Mouse (Mus musculus) heart, postnatal 14 days (tissue): ENCODE data around the gene Acer2. TPM values are rescaled to one million over a fixed set of nuclear protein-coding genes. Genes with fewer than 3 reads are reported as not detected.
A peak's percentile ranks its signal among the peaks of the same experiment; 100 is the strongest.
"Not testable (repeated sequence)": the region's sequence is repeated elsewhere in the genome, so short reads cannot be mapped to it uniquely, and the experiment has no call there.

Experiments
- DNase-seq, 2 experiments: peaks; one replicate each; pipeline ENCODE4 v3.0.0; 2021 to 2022
- intact Hi-C: fragments of 180-260 bp; cut with DNase I; formaldehyde crosslinking; loops from one replicate; pipeline ENCODE4 v1.15.1; 2025
- long read RNA-seq, 2 experiments: library from polyadenylated mRNA; stranded (forward); transcript quantifications; one replicate each; pipeline ENCODE4 v2.0.0; 2021
- total RNA-seq, 2 experiments: library from RNA; stranded (reverse); gene quantifications; 2 replicates each; pipeline ENCODE4 v1.2.3; 2021

Gene Acer2
- total RNA-seq: 10 to 100 TPM; 21.4 to 26.9 TPM
- long read RNA-seq, experiment 1, full-length matches to known transcripts: 11 of 19 reads
- long read RNA-seq, experiment 1, partial matches to known transcripts: 4 of 19 reads
- long read RNA-seq, experiment 1, other reads (novel, unspliced or antisense): 4 of 19 reads
- long read RNA-seq, experiment 2, full-length matches to known transcripts: 8 of 15 reads
- long read RNA-seq, experiment 2, partial matches to known transcripts: 1 of 15 reads
- long read RNA-seq, experiment 2, other reads (novel, unspliced or antisense): 6 of 15 reads

- peak; percentile 97 for DNase-seq
- intact Hi-C loops: loop anchor here (2.0 kb wide), 1 partner anchor 15 kb away; no protein-coding TSS in a partner anchor
Measured at GRCm38 (mm10) chr4:86874146-86874847, at the start of gene Acer2. Gene Acer2 (plus strand): TSS chr4:86874396.

DNA sequence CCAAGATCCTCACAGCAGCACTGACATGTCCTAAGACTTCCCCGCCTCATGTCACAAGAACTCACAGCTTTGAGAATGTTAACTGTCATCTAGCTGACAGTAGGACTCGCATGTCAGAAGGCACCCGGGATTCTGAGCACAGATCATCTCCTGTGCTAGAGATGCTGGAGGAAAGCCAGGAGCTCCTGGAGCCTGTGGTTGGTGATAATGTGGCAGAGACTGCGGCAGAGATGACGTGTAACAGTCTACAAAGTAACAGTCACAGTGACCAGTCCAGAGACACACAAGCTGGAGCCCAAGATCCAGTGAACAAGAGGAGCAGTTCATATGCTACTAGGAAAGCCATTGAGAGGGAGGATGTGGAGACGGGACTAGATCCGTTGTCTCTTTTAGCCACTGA lies 49.1 kb upstream of the Acer2 start:
- no peak for DNase-seq

DNA sequence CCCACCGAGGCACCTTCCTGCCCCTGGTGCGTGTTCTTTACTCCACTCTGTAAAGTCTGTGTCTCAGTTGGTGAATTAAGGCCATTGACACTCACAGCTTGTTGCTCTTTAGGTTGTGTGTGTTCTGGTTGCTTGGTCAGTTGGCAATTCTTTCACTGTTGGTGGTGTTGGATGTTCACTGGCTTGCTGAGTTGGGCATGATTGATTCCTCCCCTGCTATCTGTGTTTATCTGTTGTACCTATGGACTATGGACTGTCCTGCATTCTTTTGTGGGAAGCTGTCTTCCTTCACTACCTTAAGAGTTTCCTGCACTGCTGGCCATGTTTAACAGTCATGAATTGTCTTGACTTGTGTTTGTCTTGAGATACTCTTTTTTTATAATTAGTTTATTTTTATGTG lies 42.3 kb upstream of the Acer2 start:
- intact Hi-C loops: no loop called here
- DNase-seq: no peak

More for the DNA sequence above, 49.1 kb upstream of the Acer2 start:
- intact Hi-C loops: no loop called here

DNA sequence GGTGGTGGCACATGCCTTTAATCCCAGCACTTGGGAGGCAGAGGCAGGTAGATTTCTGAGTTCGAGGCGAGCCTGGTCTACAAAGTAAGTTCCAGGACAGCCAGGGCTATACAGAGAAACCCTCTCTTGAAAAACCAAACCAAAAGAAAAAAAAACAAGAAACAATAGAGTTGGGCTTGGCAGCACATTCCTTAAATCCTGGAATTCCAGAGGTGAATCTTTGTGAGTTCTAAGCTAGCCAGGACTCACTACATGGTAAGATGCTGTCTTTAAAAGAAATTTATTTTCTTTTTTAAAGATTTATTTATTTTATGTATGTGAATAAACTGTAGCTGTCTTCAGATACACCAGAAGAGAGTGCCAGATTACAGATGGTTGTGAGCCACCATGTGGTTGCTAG lies 33.1 kb upstream of the Acer2 start:
- intact Hi-C loops, DNase-seq: not testable (repeated sequence)

DNA sequence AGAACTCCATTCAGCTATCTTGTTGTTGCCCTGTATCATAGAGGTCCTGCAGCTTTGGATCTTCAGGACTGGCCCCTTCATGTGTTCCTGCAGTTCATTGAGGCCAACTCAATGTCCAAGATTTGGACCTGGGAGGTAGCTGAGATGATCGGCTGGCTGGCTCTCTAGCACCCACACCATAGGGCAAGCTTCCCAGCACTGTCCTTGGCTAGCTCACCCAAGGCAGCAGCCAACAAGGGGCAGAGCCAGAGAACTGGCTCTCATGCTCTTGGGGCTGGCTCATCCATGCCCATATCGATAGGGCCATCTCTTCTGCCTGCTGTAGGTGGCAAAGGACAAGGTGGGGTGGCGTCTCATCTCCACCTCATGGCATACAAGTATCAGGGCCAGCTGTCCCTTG lies 28.8 kb upstream of the Acer2 start:
- intact Hi-C loops: no loop called here
- peak; percentile 16 to 19 for DNase-seq

DNA sequence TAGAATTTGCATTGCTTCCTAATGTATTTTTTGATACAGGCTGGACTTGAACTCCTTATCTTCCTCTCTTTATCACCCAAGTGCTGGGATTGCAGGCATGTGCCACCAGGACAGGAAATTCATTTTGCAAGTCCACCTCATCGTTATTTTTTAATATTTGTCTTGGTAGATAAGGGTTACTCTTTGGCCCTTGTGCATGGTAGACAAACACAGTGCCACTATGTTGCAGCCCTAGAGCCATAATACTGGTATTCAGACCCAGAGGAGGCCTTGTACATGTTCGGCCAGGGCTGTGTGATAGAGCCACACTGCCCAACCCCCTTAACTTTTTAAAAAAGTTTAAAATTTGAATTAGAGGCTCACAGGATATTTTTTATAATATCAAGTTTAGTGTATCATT lies 26.9 kb upstream of the Acer2 start:
- DNase-seq: no peak
- intact Hi-C loops: no loop called here

GRCm38 (mm10) chr4:86851331-86851730 lies 22.9 kb upstream of the Acer2 start:
- no peak for DNase-seq
- intact Hi-C loops: no loop called here

GRCm38 (mm10) chr4:86852018-86852417 lies 22.2 kb upstream of the Acer2 start:
- intact Hi-C loops: no loop called here
- no peak for DNase-seq

DNA sequence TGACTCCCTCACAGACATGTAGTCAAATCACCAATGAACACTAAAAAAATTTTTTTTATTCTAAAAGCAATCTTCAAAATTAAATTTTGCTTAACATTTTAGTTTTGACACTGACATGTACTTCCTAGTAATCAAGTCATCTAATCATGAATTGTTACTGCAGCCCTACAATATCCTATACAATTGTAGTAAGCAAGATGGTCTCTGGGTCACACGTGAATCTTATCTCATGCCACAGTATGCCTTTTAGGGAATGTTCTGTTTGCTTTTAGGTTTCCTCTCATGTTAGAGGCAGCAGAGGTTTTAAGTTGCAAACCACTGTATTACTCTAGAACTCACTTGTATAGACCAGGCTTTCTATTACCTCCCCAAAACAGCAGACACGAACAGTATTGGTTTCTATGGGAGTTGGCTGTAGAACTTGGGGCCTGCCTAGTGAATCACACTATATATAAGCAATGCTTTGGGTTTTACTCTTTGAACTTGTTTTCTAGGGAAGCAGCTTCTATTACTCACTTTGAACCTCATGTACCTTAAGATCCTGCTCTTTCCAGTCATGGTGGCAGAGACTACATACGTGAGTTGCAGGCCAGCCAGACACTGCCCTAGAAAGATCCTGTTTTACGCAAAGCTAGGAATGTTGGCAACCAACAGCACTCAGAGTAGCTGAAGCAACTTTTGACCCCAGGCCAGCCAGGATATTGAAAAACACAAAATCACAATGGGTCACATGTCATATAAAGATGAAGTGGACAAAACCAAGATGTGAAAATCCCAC lies 21.2 kb upstream of the Acer2 start:
- intact Hi-C loops: no loop called here
- no peak for DNase-seq

- DNase-seq: no peak
- intact Hi-C loops: loop anchor here (1.0 kb wide), 1 partner anchor 67 kb away; no protein-coding TSS in a partner anchor
Measured at GRCm38 (mm10) chr4:86856304-86857112, 17.7 kb upstream of the Acer2 start.

GRCm38 (mm10) chr4:86857113-86858069 lies 16.8 kb upstream of the Acer2 start, which contains the start of gene Rps6:
Gene Rps6 (minus strand): TSS chr4:86857412.
- peak; percentile 94 to 96 for DNase-seq
- intact Hi-C loops: loop anchor here (1.0 to 2.0 kb wide), 2 partner anchors 17 to 66 kb away; partner anchors contain the start of gene Acer2

GRCm38 (mm10) chr4:86858070-86858440 lies 16.1 kb upstream of the Acer2 start:
- no peak for DNase-seq
- intact Hi-C loops: loop anchor here (2.0 kb wide), 1 partner anchor 17 kb away; the partner anchor contains the start of gene Acer2

- intact Hi-C loops: no loop called here
- DNase-seq: no peak
Measured at GRCm38 (mm10) chr4:86864087-86864486, 10.1 kb upstream of the Acer2 start.

DNA sequence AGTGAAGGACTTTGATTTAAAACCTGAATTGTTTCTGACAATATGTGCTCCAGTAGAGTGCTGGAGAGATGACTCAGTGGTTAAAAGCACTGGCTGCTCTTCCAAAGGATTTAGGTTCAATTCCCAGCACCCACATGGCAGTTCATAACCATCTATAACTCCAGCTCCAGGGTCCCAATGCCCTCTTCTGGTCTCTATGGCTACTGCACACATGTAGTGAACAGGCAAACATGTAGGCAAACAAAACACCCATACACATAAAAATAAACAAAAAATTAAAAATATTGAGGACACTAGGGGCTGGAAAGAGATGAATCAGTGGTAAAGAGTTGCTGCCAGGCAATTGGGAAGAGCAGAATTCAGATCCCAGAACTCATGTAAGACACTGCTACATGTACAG lies 2.2 kb upstream of the Acer2 start:
- intact Hi-C loops: no loop called here
- no peak for DNase-seq

- DNase-seq: no peak
- intact Hi-C loops: no loop called here
Measured at GRCm38 (mm10) chr4:86873072-86873471, 1.1 kb upstream of the Acer2 start.

GRCm38 (mm10) chr4:86879477-86879876 lies 5.3 kb downstream of the Acer2 start:
- intact Hi-C loops: no loop called here
- peak; percentile 7 to 40 for DNase-seq

DNA sequence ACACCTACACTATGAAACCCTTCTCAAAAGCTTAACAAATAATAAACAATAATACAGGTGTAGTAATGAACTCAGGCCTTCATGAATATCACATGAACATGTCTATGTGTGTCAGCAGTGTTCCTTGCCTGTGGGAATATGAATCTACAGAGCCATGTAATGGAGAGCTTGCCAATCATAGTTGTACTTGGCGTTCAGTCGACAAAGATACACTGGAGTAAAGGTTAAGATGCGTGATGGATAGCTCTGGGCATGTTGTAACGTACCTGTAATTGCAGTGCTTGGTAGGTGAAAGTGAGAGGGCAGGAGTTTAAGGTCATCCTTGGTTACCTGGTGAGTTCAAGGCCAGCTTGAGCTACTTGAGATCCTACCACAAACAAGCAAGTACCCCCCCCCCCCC lies 7.0 kb downstream of the Acer2 start:
- intact Hi-C loops: no loop called here
- no peak for DNase-seq

- DNase-seq: no peak
- intact Hi-C loops: no loop called here
Measured at GRCm38 (mm10) chr4:86882413-86882812, 8.2 kb downstream of the Acer2 start.

GRCm38 (mm10) chr4:86884945-86885344 lies 10.7 kb downstream of the Acer2 start:
- peak; percentile 40 to 57 for DNase-seq
- intact Hi-C loops: loop anchor here (1.0 kb wide), 1 partner anchor 40 kb away; no protein-coding TSS in a partner anchor
